Mouse (Mus musculus) adrenal gland, postnatal 25 days (tissue): ENCODE results near the gene Zfp628. TPM values are rescaled to one million over a fixed set of nuclear protein-coding genes. Genes with fewer than 3 reads are reported as not detected.

Experiments used
- DNase-seq: peaks from one replicate; pipeline ENCODE4 v3.0.0; 2021; ENCODE audit warnings: mixed read lengths
- total RNA-seq: library from RNA; stranded (reverse); gene quantifications from 2 replicates; pipeline ENCODE4 v1.2.3, GENCODE M21; 2021

Zfp628 gene
- total RNA-seq, 1 experiment from 2014 or later: 19.0 TPM

- DNase-seq: peak; percentile 86
Measured at GRCm38 (mm10) chr7:4940068-4940479, 25.1 kb downstream of the Zfp628 start.

- no peak for DNase-seq
Measured at GRCm38 (mm10) chr7:4942673-4943072, 27.7 kb downstream of the Zfp628 start.

- peak; percentile 93 for DNase-seq
Measured at GRCm38 (mm10) chr7:4943223-4943815, 28.3 kb downstream of the Zfp628 start.

GRCm38 (mm10) chr7:4947855-4948254 is 32.8 kb downstream of the Zfp628 start:
- peak; percentile 60 for DNase-seq

GRCm38 (mm10) chr7:4948386-4948785 is 33.4 kb downstream of the Zfp628 start:
- no peak for DNase-seq

- DNase-seq: peak; percentile 41
Measured at GRCm38 (mm10) chr7:4950561-4951342, 35.7 kb downstream of the Zfp628 start.

GRCm38 (mm10) chr7:4953815-4954445 is 38.9 kb downstream of the Zfp628 start:
- DNase-seq: no peak

- no peak for DNase-seq
Measured at GRCm38 (mm10) chr7:4957361-4957760, 42.3 kb downstream of the Zfp628 start.

- no peak for DNase-seq
Measured at GRCm38 (mm10) chr7:4963527-4963926, 48.5 kb downstream of the Zfp628 start.

- peak; percentile 85 for DNase-seq
Measured at GRCm38 (mm10) chr7:4964272-4964671, 49.3 kb downstream of the Zfp628 start, which contains the start of gene Sbk2. TSS of gene Sbk2 (minus strand) at chr7:4964406.

- DNase-seq: no peak
Measured at GRCm38 (mm10) chr7:4964988-4965387, 50.0 kb downstream of the Zfp628 start.

GRCm38 (mm10) chr7:4971068-4971467 is 56.1 kb downstream of the Zfp628 start, which contains the start of gene Sbk3:
TSS of gene Sbk3 (minus strand) at chr7:4971168.
- no peak for DNase-seq

Other genes with a start within 250 kb of the Zfp628 start
- gene Hspbp1, start 230.1 kb upstream of the Zfp628 start, total RNA-seq: 42.2 and 47.8 TPM in 2 replicates
- gene Brsk1, start 224.6 kb upstream of the Zfp628 start, total RNA-seq: 4.2 and 6.5 TPM in 2 replicates
- gene Tmem150b, start 190.0 kb upstream of the Zfp628 start, total RNA-seq: 0.24 TPM in 1 of 2 replicates, not detected in the other
- 64.5 and 70.1 TPM in 2 replicates for gene Kmt5c, start 175.1 kb upstream of the Zfp628 start, total RNA-seq
- gene Cox6b2, start 162.1 kb upstream of the Zfp628 start, total RNA-seq: 9.4 and 10.6 TPM in 2 replicates
- gene Fam71e2, start 143.9 kb upstream of the Zfp628 start, total RNA-seq: not detected in 2 replicates
- gene Il11, start 132.4 kb upstream of the Zfp628 start, total RNA-seq: 0.15 TPM in 1 of 2 replicates, not detected in the other
- not detected in 2 replicates for gene Tmem190, start 132.3 kb upstream of the Zfp628 start, total RNA-seq
- 13.4 and 16.4 TPM in 2 replicates for gene Tmem238, start 125.6 kb upstream of the Zfp628 start, total RNA-seq
- 922 and 1,210 TPM in 2 replicates for gene Rpl28, start 122.3 kb upstream of the Zfp628 start, total RNA-seq
- gene Ube2s, start 102.6 kb upstream of the Zfp628 start, total RNA-seq: 114 and 127 TPM in 2 replicates
- gene Shisa7, start 70.5 kb upstream of the Zfp628 start, total RNA-seq: 2.0 and 2.2 TPM in 2 replicates
- 24.0 and 30.5 TPM in 2 replicates for gene Isoc2b, start 45.0 kb upstream of the Zfp628 start, total RNA-seq
- 42.1 and 48.2 TPM in 2 replicates for gene Isoc2a, start 38.1 kb upstream of the Zfp628 start, total RNA-seq
- gene Gm36210, start 8.7 kb upstream of the Zfp628 start, total RNA-seq: not detected in 2 replicates
- 7.7 and 9.1 TPM in 2 replicates for gene Nat14, start 6.8 kb downstream of the Zfp628 start, total RNA-seq
- gene Ssc5d, start 10.6 kb downstream of the Zfp628 start, total RNA-seq: 2.0 and 3.2 TPM in 2 replicates
- 0.55 TPM in 1 of 2 replicates, not detected in the other for gene Sbk2, start 49.2 kb downstream of the Zfp628 start, total RNA-seq
- gene Sbk3, start 56.0 kb downstream of the Zfp628 start, total RNA-seq: 0.15 TPM in 1 of 2 replicates, not detected in the other
- gene Zfp579, start 80.9 kb downstream of the Zfp628 start, total RNA-seq: 21.1 and 31.6 TPM in 2 replicates
- gene Zfp524, start 99.2 kb downstream of the Zfp628 start, total RNA-seq: 15.3 and 17.6 TPM in 2 replicates
- 18.7 and 26.4 TPM in 2 replicates for gene Fiz1, start 99.5 kb downstream of the Zfp628 start, total RNA-seq
- gene Gm44973, start 100.3 kb downstream of the Zfp628 start, total RNA-seq: not detected in 2 replicates
- gene Zfp865, start 105.2 kb downstream of the Zfp628 start, total RNA-seq: 27.7 and 34.3 TPM in 2 replicates
- gene Ccdc106, start 105.3 kb downstream of the Zfp628 start, total RNA-seq: 1.00 and 1.1 TPM in 2 replicates
- gene 4632433K11Rik, start 118.9 kb downstream of the Zfp628 start, total RNA-seq: 1.1 TPM in 1 of 2 replicates, not detected in the other
- gene Zfp784, start 123.2 kb downstream of the Zfp628 start, total RNA-seq: 4.7 and 5.5 TPM in 2 replicates
- 7.9 and 8.8 TPM in 2 replicates for gene Zfp580, start 136.3 kb downstream of the Zfp628 start, total RNA-seq
- 191 and 195 TPM in 2 replicates for gene U2af2, start 146.9 kb downstream of the Zfp628 start, total RNA-seq
- 140 and 152 TPM in 2 replicates for gene Epn1, start 165.0 kb downstream of the Zfp628 start, total RNA-seq
- not detected in 2 replicates for gene Rfpl4, start 201.7 kb downstream of the Zfp628 start, total RNA-seq
- 1.3 and 1.7 TPM in 2 replicates for gene Rasl2-9, start 210.7 kb downstream of the Zfp628 start, total RNA-seq
- gene Vmn1r55, start 234.5 kb downstream of the Zfp628 start, total RNA-seq: not detected in 2 replicates